ENCODE assay signal across 9 mouse cellular contexts in genomic region chr1:60860955-60861354, GRCm38 (mm10). TPM values are rescaled to one million over a fixed set of nuclear protein-coding genes. Genes with fewer than 3 reads are reported as not detected.
DNase-seq lines count a peak whose midpoint lies in the region; ATAC-seq and TF ChIP-seq lines count a peak whose summit lies in the region.
"Had no signal": no experiment of that assay in that cellular context is flagged by ENCODE, and none has a peak within 500 bp of the region (broad histone marks: within the 10 kb centered on the region; RNA-seq: fewer than 3 reads in every experiment).

No protein-coding gene starts in this region.

- H3K27me3 ChIP-seq in midbrain, postnatal 0 days (ENCODE audit: insufficient read depth, low read length) = no peaks in the 10 kb centered on the region

- 20% methylated on average over 5 of the region's 5 CpGs for WGBS in midbrain, postnatal 0 days

- TF ChIP-seq CTCF in midbrain, postnatal 0 days (IDR thresholded peaks at IDR 0.05) = no peak

- H3K9ac ChIP-seq in midbrain, postnatal 0 days (replicated peaks; ENCODE audit: low read length, poor library complexity, severe bottlenecking) = peak overlapping the region; percentile 45

- H3K27ac ChIP-seq in midbrain, postnatal 0 days (ENCODE audit: low read depth, low read length) = peak overlapping the region; percentile 89

- H3K4me3 ChIP-seq in midbrain, postnatal 0 days (ENCODE audit: low read depth, low read length) = peak overlapping the region; percentile 22

- H3K4me2 ChIP-seq in midbrain, postnatal 0 days (ENCODE audit: low read depth, low read length, poor library complexity, severe bottlenecking) = peak overlapping the region; percentile 43

- intact Hi-C loops in left cerebral cortex, postnatal 25 days (cut with DNase I) = loop anchor here (5.0 to 10.0 kb wide), 6 partner anchors 294 to 756 kb away; partner anchors contain the start of genes Abi2, Cyp20a1 and Raph1
- intact Hi-C loops in left cerebral cortex, postnatal 4 days (cut with DNase I) = loop anchor here (5.0 kb wide), 1 partner anchor 294 kb away; the partner anchor contains the start of gene Raph1
- intact Hi-C loops in heart, postnatal 10 days (cut with DNase I) = loop anchor here (2.0 to 10.0 kb wide), 4 partner anchors 194 to 696 kb away; partner anchors contain the start of genes Abi2 and Raph1

- ATAC-seq in midbrain, postnatal 0 days (ENCODE audit: low FRiP score) = peak; percentile 80
- ATAC-seq in erythroblast, adult 5-6 weeks (replicated peaks; ENCODE audit: low FRiP score, poor library complexity, severe bottlenecking) = no peak
- ATAC-seq in monocyte, adult 5-6 weeks (replicated peaks; ENCODE audit: insufficient number of reproducible peaks, low FRiP score, low TSS enrichment, poor library complexity, severe bottlenecking) = no peak

- peak; percentile 40 to 59 for DNase-seq in cerebellum, postnatal 10 days
- DNase-seq in cerebellum, adult 9-10 months = no peak
- peak; percentile 47 to 49 for DNase-seq in left cerebral cortex, postnatal 25 days (ENCODE audit: low spot score in 2 of 2)
- no peak for DNase-seq in left cerebral cortex, postnatal 4 days
- DNase-seq in heart, postnatal 10 days = peak; percentile 58 to 60
- no peak for DNase-seq in midbrain, postnatal 0 days (ENCODE audit: low spot score)

- H3K9me3 ChIP-seq in midbrain, postnatal 0 days (ENCODE audit: low read length) = no peaks in the 10 kb centered on the region

- no peaks in the 10 kb centered on the region for H3K4me1 ChIP-seq in midbrain, postnatal 0 days (ENCODE audit: insufficient read depth, low read length)

- no peaks in the 10 kb centered on the region for H3K36me3 ChIP-seq in midbrain, postnatal 0 days (ENCODE audit: insufficient read depth, low read length)

RNA-seq across cellular contexts. Expression of gene Ctla4, which starts 25.8 kb away (rescaled TPM):
- not detected for total RNA-seq in left cerebral cortex, postnatal 25 days (2021)
- total RNA-seq in left cerebral cortex, postnatal 4 days (2021) = not detected
- under 1 TPM in 1 of 2 experiments, not detected in 1; 0.22 TPM for total RNA-seq in heart, postnatal 10 days (2021)
- total RNA-seq in midbrain, postnatal 0 days (2014; rRNA removed) = not detected in 2 replicates
- polyA plus RNA-seq in midbrain, postnatal 0 days (2015; fragmentation: Nextera tagmentation; extraction: Ambion mirVana) = not detected in 2 replicates
- not detected in 2 replicates for total RNA-seq in erythroblast, adult 5-6 weeks (2015; ENCODE audit: low replicate concordance)
- not detected in 2 replicates for total RNA-seq in erythroblast, adult 5-6 weeks (2017; ENCODE audit: low replicate concordance)
- total RNA-seq in monocyte, adult 5-6 weeks (2017) = 10.5 to 25.9 TPM (median 12.5 TPM) in 3 replicates
- total RNA-seq: gastrocnemius, postnatal 4 days had no signal

Comparison
In these comparisons a context has a peak if more than half of its experiments do, and no peak if none do; other contexts are left out.
1. DNase-seq: peak in cerebellum, postnatal 10 days (2 of 2), left cerebral cortex, postnatal 25 days (2 of 2) and heart, postnatal 10 days (2 of 2); none in cerebellum, adult 9-10 months (single experiment), left cerebral cortex, postnatal 4 days (single experiment) and midbrain, postnatal 0 days (single experiment).